In the genomic region with DNA sequence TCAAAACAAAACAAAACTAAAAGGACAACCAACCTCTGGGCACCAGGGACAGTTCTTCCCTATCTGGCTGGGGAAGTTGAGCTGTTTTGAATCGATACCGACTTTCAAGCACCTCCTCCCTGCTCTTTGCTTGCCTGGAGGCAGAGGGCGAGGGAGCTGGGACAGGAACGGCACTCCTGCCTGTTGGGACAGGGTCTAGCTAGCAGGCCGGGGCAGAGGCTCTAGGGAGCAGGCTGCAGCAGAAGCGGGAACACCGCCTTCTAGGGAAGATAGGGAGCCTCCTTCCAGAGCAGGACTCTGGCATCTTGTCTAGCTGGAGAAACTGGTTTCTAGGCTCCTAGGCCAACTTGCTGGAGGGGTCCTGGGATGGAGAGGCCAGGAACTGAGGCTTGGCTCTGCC, we compare ENCODE assay signal across 9 mouse cellular contexts.
DNase-seq lines count a peak whose midpoint lies in the region; ATAC-seq lines count a peak whose summit lies in the region.
"Had no signal": no experiment of that assay in that cellular context is flagged by ENCODE, and none has a peak within 500 bp of the region (broad histone marks: within the 10 kb centered on the region; RNA-seq: fewer than 3 reads in every experiment).

No protein-coding gene starts in this region.

- 33% methylated on average over 7 of the region's 7 CpGs for WGBS in limb, embryonic 13.5 days
- 29% methylated on average over 7 of the region's 7 CpGs for WGBS in stomach, embryonic 16.5 days

- peak; percentile 46 for DNase-seq in embryo, embryonic 10 days (ENCODE audit: low spot score)
- DNase-seq in embryo, embryonic 9.5 days (ENCODE audit: extremely low spot score): no peak
- DNase-seq in kidney, postnatal 10 days: peak; percentile 30
- DNase-seq in kidney, adult 11 months: no peak
- DNase-seq in left cerebral cortex, postnatal 4 days: no peak

- intact Hi-C loops in left cerebral cortex, postnatal 4 days (cut with DNase I): no loop called here

- H3K27me3 ChIP-seq in limb, embryonic 13.5 days: no peaks in the 10 kb centered on the region
- H3K27me3 ChIP-seq in stomach, embryonic 16.5 days (ENCODE audit: control insufficient read depth, insufficient read depth, low read length): no peaks in the 10 kb centered on the region
- H3K27me3 ChIP-seq: midbrain, embryonic 13.5 days had no signal

- peaks cover 14% of the 10 kb centered on the region; the same call in 1 of the 2 replicates for H3K36me3 ChIP-seq in limb, embryonic 13.5 days
- no peaks in the 10 kb centered on the region for H3K36me3 ChIP-seq in stomach, embryonic 16.5 days (ENCODE audit: control insufficient read depth, insufficient read depth, low read length)

- H3K4me1 ChIP-seq in limb, embryonic 13.5 days: peaks cover 99% of the 10 kb centered on the region
- H3K4me1 ChIP-seq in stomach, embryonic 16.5 days (ENCODE audit: control insufficient read depth, insufficient read depth, low read length): peaks cover 84% of the 10 kb centered on the region

- peak overlapping the region; percentile 14; the same call in 1 of the 2 replicates for H3K4me2 ChIP-seq in limb, embryonic 13.5 days (replicated peaks)
- peak overlapping the region; percentile 34 for H3K4me2 ChIP-seq in stomach, embryonic 16.5 days (ENCODE audit: low read depth, low read length)
- H3K4me2 ChIP-seq: midbrain, embryonic 13.5 days had no signal

- H3K27ac ChIP-seq in limb, embryonic 13.5 days: peak overlapping the region; percentile 39; the same call in 1 of the 2 replicates
- peak overlapping the region; percentile 92 for H3K27ac ChIP-seq in stomach, embryonic 16.5 days (ENCODE audit: low read length)

- H3K9me3 ChIP-seq in limb, embryonic 13.5 days: no peaks in the 10 kb centered on the region
- H3K9me3 ChIP-seq in stomach, embryonic 16.5 days (replicated peaks; ENCODE audit: control insufficient read depth, low read length): no peaks in the 10 kb centered on the region
- H3K9me3 ChIP-seq: midbrain, embryonic 13.5 days had no signal

- no peak overlapping the region for H3K4me3 ChIP-seq in limb, embryonic 13.5 days
- no peak overlapping the region for H3K4me3 ChIP-seq in stomach, embryonic 16.5 days (replicated peaks; ENCODE audit: low read length)
- H3K4me3 ChIP-seq: midbrain, embryonic 13.5 days had no signal

- ATAC-seq in limb, embryonic 13.5 days (ENCODE audit: low FRiP score, low read depth): no peak
- ATAC-seq in stomach, embryonic 16.5 days (ENCODE audit: insufficient read depth, low FRiP score): peak; percentile 75
- ATAC-seq in erythroblast, adult 5-6 weeks (replicated peaks; ENCODE audit: low FRiP score, poor library complexity, severe bottlenecking): no peak
- ATAC-seq: midbrain, embryonic 13.5 days had no signal

- 0 out of 2 replicates have a peak overlapping the region, but pooled peaks have one; percentile 19 for H3K9ac ChIP-seq in limb, embryonic 13.5 days
- H3K9ac ChIP-seq in stomach, embryonic 16.5 days (ENCODE audit: low read length): peak overlapping the region; percentile 19; the same call in 1 of the 2 replicates
- H3K9ac ChIP-seq: midbrain, embryonic 13.5 days had no signal

Comparison
In these comparisons a context has a peak if more than half of its experiments do, and no peak if none do; other contexts are left out.
1. DNase-seq: peak in embryo, embryonic 10 days (single experiment) and kidney, postnatal 10 days (single experiment); none in embryo, embryonic 9.5 days (single experiment), kidney, adult 11 months (single experiment) and left cerebral cortex, postnatal 4 days (single experiment).